Mouse (Mus musculus) brain, embryonic 14.5 days (tissue): ENCODE measurements around the gene Cenpx.
"Not testable (repeated sequence)": the region's sequence is repeated elsewhere in the genome, so short reads cannot be mapped to it uniquely, and the experiment has no call there.

Source experiments
- CTCF ChIP-seq: fragments of 200-500 bp; IDR thresholded peaks from 2 replicates; pipeline ENCODE4 v1.5.1; 2012; ENCODE audit warnings: inconsistent platforms, mild to moderate bottlenecking, moderate library complexity, borderline replicate concordance; ENCODE audit not compliant: insufficient read depth, insufficient read length; ENCODE audit errors: extremely low read depth
- POLR2A ChIP-seq: fragments of 200-500 bp; IDR thresholded peaks from 2 replicates; pipeline ENCODE4 v1.6.1; 2012; ENCODE audit warnings: mild to moderate bottlenecking, inconsistent platforms, borderline replicate concordance; ENCODE audit not compliant: poor library complexity, insufficient read depth, insufficient read length, severe bottlenecking; ENCODE audit errors: extremely low read depth

DNA sequence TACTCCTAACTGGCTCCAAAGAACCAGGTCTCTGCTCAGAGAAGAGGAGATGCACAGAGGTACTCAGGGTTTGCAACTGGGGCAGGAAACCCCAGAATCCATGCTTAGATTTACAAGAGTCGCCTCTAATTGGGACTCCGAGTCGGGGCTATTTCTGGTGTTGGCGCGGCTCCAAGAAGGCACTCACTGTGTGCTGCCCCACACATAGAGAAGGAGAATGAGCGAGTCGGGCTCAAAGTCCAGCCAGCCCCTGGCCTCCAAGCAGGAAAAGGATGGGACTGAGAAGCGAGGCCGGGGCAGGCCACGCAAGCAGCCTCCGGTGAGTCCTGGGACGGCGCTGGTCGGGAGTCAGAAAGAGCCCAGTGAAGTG is 49.1 kb upstream of the Cenpx start, which contains the start of gene Hmga1b:
- not testable (repeated sequence) for TF ChIP-seq CTCF, POLR2A
